Mouse (Mus musculus): ENCODE measurements at regions not wholly inside any gene's neighbourhood (a gene's known extent, or its start where the extent isn't known, plus 50 kb on each side); places are given as distances from the start of the nearest gene placed in this dataset.

- no peak for DNase-seq (ENCODE audit: low spot score)
Measured at GRCm38 (mm10) chr14:87864388-87865215, 448.2 kb downstream of the Tdrd3 start.

DNA sequence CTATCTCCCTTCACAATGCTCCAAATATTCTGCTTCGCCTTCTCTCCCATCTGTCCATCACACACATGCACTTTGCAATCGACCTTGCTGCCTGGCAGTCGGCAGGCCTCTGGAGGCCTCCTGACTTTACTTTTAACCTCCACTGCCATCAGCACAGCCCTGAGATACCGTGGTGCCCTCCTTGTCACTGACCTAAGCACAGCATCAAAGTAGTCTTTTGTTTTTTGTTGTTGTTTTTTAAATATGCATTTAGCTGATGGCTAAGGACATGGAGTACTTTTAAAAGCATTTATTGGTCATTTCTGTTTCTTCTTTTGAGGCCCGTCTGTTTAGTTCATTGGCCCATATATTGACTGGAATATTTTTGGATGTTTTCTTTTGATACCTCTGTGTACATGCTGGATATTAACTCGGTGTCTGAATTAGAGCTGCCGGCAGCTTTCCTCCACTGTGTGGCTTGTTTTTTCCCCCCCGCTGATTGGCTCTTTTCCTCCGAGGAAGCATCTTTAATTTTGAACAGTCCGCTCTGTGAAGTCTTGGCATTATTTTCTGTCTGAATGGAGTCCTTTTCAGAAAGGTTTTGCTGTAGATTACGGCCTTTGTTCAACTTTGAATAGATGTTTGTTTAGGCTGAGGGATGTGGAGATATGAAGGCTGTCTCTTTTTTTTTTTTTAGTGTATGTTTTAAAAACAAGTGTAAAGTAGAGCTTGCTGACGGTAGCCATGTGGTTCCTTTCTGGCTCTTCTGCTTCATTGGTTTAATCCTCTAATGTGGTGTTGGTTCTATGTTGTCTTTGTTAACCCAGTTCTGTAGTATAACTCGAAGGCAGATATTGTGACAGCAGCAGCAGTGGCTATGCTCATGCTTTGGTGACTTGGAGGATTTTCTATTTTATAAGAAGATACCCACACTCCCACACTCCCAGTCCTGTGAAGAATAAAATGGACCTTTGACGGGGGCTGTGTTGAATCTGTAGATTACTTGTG is 449.1 kb downstream of the Tdrd3 start:
- no peak for DNase-seq (ENCODE audit: low spot score)

- no peak for DNase-seq (ENCODE audit: low spot score)
Measured at GRCm38 (mm10) chr14:87901784-87902183, 485.3 kb downstream of the Tdrd3 start.

- no peak for DNase-seq (ENCODE audit: low spot score)
Measured at GRCm38 (mm10) chr14:87902416-87902815, 486.0 kb downstream of the Tdrd3 start.
